Mouse (Mus musculus): Measurements from ENCODE around the gene Clmn.

- TF ChIP-seq POLR2A (IDR thresholded peaks at IDR 0.05; ENCODE audit: insufficient read depth, low read depth, low read length) (no peak), CTCF (IDR thresholded peaks at IDR 0.05; ENCODE audit: insufficient read depth, low read depth, low read length) (no peak)
Observed at GRCm38 (mm10) chr12:104818057-104818456, 46.8 kb downstream of the Clmn start.

Measured in olfactory bulb, adult 2 months (tissue).